ENCODE assay signal across 13 mouse cellular contexts in the genomic region with DNA sequence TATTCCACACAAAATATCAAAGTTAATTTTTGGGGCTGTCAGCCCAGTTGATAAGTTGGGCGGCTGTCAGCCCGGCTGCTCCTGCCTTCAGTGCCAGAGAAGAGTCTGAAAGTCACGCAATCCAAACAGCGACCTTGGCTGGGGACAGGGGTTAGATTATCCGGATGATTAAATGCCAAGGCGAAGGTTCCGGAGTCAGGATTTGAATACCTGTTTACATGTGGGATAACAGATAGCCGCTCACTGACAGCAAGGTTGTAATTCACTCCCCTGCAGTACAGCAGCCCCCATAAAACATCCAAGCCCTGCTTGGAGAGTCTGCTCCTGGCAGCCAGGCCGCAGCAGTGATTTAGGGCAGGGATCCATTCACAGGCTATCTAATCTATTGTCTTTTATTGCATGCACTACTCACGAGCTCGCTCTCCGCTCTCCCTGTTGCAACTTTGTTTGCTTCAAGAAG.
DNase-seq lines count a peak whose midpoint lies in the region; ATAC-seq lines count a peak whose summit lies in the region.
"Had no signal": no experiment of that assay in that cellular context is flagged by ENCODE, and none has a peak within 500 bp of the region (broad histone marks: within the 10 kb centered on the region; RNA-seq: fewer than 3 reads in every experiment).

No protein-coding gene starts in this region.

- no peak overlapping the region for H3K4me3 ChIP-seq in kidney, embryonic 15.5 days (replicated peaks)
- H3K4me3 ChIP-seq in neural tube, embryonic 11.5 days (ENCODE audit: low read depth, low read length), result no peak overlapping the region
- H3K4me3 ChIP-seq: limb, embryonic 15.5 days had no signal

- no peak overlapping the region for H3K4me2 ChIP-seq in kidney, embryonic 15.5 days
- no peak overlapping the region for H3K4me2 ChIP-seq in neural tube, embryonic 11.5 days (ENCODE audit: low read depth)
- H3K4me2 ChIP-seq: limb, embryonic 15.5 days had no signal

- H3K27ac ChIP-seq in kidney, embryonic 15.5 days, result no peak overlapping the region
- H3K27ac ChIP-seq in neural tube, embryonic 11.5 days (ENCODE audit: low read depth, low read length), result no peak overlapping the region
- H3K27ac ChIP-seq: limb, embryonic 15.5 days had no signal

- no peak overlapping the region for H3K9ac ChIP-seq in kidney, embryonic 15.5 days
- no peak overlapping the region for H3K9ac ChIP-seq in neural tube, embryonic 11.5 days (ENCODE audit: low read length)
- H3K9ac ChIP-seq: limb, embryonic 15.5 days had no signal

- no peaks in the 10 kb centered on the region for H3K36me3 ChIP-seq in kidney, embryonic 15.5 days
- no peaks in the 10 kb centered on the region for H3K36me3 ChIP-seq in neural tube, embryonic 11.5 days (ENCODE audit: control insufficient read depth, insufficient read depth, low read length)
- H3K36me3 ChIP-seq: limb, embryonic 15.5 days had no signal

- ATAC-seq in kidney, embryonic 15.5 days (replicated peaks; ENCODE audit: low FRiP score), result peak; percentile 85
- peak; percentile 73; the same call in 1 of the 2 replicates for ATAC-seq in neural tube, embryonic 11.5 days (ENCODE audit: insufficient read depth, low FRiP score, low TSS enrichment)
- ATAC-seq: hindbrain, embryonic 16.5 days; midbrain, embryonic 16.5 days; Patski had no signal

- H3K27me3 ChIP-seq in kidney, embryonic 15.5 days, result peaks cover 55% of the 10 kb centered on the region
- no peaks in the 10 kb centered on the region for H3K27me3 ChIP-seq in neural tube, embryonic 11.5 days (ENCODE audit: control insufficient read depth, insufficient read depth, low read length)

- H3K9me3 ChIP-seq in kidney, embryonic 15.5 days (replicated peaks), result no peaks in the 10 kb centered on the region
- no peaks in the 10 kb centered on the region for H3K9me3 ChIP-seq in neural tube, embryonic 11.5 days (ENCODE audit: control insufficient read depth, low read length)
- H3K9me3 ChIP-seq: limb, embryonic 15.5 days had no signal

- intact Hi-C loops in left cerebral cortex, postnatal 4 days (cut with DNase I), result no loop called here

- no peak for DNase-seq in kidney, adult 11 months
- DNase-seq in adrenal gland, postnatal 14 days, result peak; percentile 83
- peak; percentile 41 for DNase-seq in embryo, embryonic 9.5 days (ENCODE audit: extremely low spot score)
- DNase-seq in neural tube, embryonic 11.5 days (ENCODE audit: low spot score), result peak; percentile 49
- no peak for DNase-seq in left cerebral cortex, postnatal 4 days
- DNase-seq in testis, postnatal 14 days (ENCODE audit: low spot score), result no peak
- DNase-seq in liver, result no peak
- DNase-seq: cerebellum, adult 9-10 months had no signal

- peaks cover 26% of the 10 kb centered on the region for H3K4me1 ChIP-seq in kidney, embryonic 15.5 days
- peaks cover 16% of the 10 kb centered on the region for H3K4me1 ChIP-seq in neural tube, embryonic 11.5 days (ENCODE audit: control insufficient read depth, insufficient read depth, low read length)

- 8% methylated on average over 12 of the region's 12 CpGs for WGBS in kidney, embryonic 15.5 days
- 12% methylated on average over 12 of the region's 12 CpGs for WGBS in neural tube, embryonic 11.5 days

Comparison
In these comparisons a context has a peak if more than half of its experiments do, and no peak if none do; other contexts are left out.
1. DNase-seq: peak in adrenal gland, postnatal 14 days (single experiment), embryo, embryonic 9.5 days (single experiment) and neural tube, embryonic 11.5 days (single experiment); none in kidney, adult 11 months (single experiment), left cerebral cortex, postnatal 4 days (single experiment), testis, postnatal 14 days (single experiment) and liver (single experiment).